Mouse (Mus musculus) layer of hippocampus, adult 2 months (tissue): Measurements from ENCODE around the gene Ptprg. TPM values are rescaled to one million over a fixed set of nuclear protein-coding genes. Genes with fewer than 3 reads are reported as not detected.

Source experiments
- DNase-seq, 2 experiments: peaks; one replicate each; pipeline ENCODE4 v3.0.0; 2022; ENCODE audit warnings: low spot score in 2 of 2
- H3K27ac ChIP-seq: fragments of 200-600 bp; 2 replicates; pipeline ENCODE4 v1.8.1; 2022
- H3K4me3 ChIP-seq: fragments of 200-600 bp; 2 replicates; pipeline ENCODE4 v1.8.1; 2022; ENCODE audit warnings: mild to moderate bottlenecking
- CTCF ChIP-seq: fragments of 200-600 bp; conservative IDR thresholded peaks from 2 replicates; pipeline ENCODE4 v1.8.1; 2022; ENCODE audit warnings: antibody characterized with exemption, mild to moderate bottlenecking, moderate library complexity
- total RNA-seq, 2 experiments: library from RNA; stranded (reverse); gene quantifications; 2 replicates each; pipeline ENCODE4 v1.2.3; 2021

Ptprg gene
- total RNA-seq, 2 experiments from 2014 or later: 106 to 112 TPM

DNA sequence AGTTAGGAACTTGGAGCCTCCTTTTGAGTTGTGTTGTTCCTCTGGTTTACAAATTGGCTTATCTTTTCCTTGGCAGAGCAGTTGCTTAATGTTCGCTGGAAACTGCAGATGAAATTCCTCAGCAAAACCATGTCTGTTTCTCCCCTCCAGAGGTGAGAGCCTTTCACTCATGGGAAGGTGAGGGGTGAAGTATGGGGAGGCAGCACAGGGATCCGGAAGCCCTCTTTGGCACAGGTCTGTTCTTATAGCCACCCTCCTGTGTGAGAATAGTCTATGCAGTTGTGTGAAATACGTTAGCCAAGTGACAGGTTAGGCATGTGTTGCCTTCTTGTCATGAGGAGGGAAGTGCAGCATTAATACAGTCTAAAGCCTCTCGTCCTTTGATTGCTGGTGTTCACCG is 330.7 kb downstream of the Ptprg start:
- H3K4me3 ChIP-seq: no peak overlapping the region
- no peak for DNase-seq
- no peak for TF ChIP-seq CTCF
- H3K27ac ChIP-seq: no peak overlapping the region

DNA sequence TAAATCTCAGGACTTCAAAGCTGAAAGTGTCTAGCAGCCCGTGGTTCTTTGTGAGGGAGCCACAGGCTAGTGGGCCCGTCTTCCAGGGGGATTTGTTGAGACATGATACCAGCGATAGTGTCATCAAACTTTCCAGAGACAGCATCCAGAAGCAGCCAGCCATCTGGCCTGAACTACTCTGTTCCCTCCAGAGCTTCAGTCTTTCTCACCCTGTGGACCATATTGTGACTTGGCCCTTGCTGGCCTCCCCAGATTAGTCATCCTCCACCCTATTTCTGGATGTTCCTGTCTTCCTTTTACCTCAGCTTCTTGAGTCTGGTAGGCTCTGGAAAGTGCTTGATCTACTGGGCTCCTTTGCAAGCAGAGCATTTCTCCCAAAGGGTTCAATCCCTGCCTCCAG is 333.1 kb downstream of the Ptprg start:
- no peak overlapping the region for H3K27ac ChIP-seq
- no peak overlapping the region for H3K4me3 ChIP-seq
- no peak for DNase-seq
- TF ChIP-seq CTCF: no peak

DNA sequence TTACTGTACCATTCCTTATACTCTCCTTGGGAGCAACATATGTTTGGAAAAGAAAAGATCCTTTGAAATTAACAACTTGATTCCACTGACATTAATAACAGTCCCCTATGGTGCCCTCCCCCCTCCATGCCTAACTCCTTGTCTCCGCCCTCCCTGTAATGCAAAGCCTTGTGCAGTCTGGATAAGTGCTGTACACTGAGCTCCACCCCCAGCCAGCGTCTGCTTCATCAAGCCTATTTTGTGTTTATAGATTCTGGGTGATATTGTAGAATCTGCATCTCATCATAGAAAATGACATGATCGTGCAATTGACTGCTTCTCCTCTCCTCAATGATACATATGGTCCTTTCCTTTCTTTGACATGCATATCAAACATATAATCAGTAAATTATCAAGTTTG is 337.6 kb downstream of the Ptprg start:
- DNase-seq: no peak
- Histone ChIP-seq H3K27ac (no peak overlapping the region), H3K4me3 (no peak overlapping the region)
- TF ChIP-seq CTCF: no peak

- Histone ChIP-seq H3K27ac (peak overlapping the region; percentile 59; the same call in 1 of the 2 replicates), H3K4me3 (no peak overlapping the region)
- no peak for TF ChIP-seq CTCF
- peak in 1 of 2 experiments; percentile 21 for DNase-seq
These were observed 339.3 kb downstream of the Ptprg start for GRCm38 (mm10) chr14:11892621-11893020.

DNA sequence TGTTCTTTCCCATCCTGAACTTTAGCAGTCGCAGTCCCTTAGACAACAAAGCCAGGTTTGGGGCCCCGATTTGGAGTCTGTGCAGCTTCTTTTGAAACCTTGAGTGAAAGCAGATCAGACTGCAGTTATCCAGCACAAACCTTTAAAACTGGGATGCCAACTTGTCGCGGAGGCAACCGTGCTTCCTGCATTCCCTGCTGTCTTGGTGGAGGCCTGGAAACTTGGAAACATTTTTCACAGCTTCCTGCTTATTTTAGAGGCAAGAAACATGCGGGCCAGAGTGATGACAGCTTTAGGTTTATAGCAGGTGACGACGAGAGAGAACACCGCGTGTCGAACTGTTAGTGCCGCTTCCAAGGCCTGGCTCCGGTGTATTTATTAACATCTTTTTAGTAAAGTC is 342.2 kb downstream of the Ptprg start:
- peak in 1 of 2 experiments; percentile 19 for DNase-seq
- TF ChIP-seq CTCF: no peak
- H3K4me3 ChIP-seq: no peak overlapping the region
- H3K27ac ChIP-seq: peak overlapping the region; percentile 37; the same call in 1 of the 2 replicates

DNA sequence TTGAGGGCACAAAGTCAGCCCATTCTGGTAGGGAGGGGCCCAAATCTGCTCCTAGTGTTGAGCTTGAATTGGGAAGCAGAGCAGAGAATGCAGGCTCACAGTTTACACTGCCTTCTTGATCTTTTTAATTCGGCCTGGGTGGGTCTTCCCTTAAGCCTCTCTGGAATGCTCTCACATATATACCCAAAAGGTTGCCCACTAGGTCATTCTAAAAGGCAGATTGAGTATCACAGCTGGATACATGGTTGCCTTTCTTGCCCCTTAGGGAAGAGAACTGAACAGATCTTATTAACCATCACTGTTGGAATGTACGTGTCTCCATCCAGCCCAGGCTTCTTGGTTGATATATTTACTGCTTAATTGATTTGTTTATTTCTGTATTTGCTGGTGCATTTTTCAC is 349.5 kb downstream of the Ptprg start:
- TF ChIP-seq CTCF: no peak
- no peak overlapping the region for H3K27ac ChIP-seq

DNA sequence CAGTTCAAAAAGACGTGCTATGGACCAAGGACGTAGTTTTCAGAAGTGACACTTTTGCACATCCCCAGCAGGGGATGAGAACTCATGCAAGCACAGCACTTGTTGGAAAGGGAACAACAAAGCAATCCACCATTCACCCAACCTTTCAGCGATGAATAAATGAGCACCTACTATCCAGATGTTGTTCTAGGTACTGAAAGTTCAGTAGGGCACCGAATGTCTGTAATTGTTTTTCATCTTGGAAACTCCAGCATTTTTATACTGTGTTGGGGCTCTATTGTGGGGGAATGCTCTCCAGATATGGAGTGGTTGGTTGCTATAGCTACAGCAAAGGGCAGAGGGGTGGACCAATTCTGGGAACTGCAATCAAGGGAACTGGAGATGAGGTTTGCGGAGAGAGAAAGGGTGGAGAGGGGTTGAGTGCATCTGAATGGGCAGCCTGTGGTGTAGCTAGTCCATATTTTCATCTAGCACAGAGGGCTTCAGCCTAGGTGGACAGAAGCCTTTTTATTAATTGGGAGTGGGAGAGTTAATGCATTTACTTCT is 352.9 kb downstream of the Ptprg start:
- DNase-seq: peak in 1 of 2 experiments; percentile 5
- Histone ChIP-seq H3K4me3 (no peak overlapping the region), H3K27ac (no peak overlapping the region)
- TF ChIP-seq CTCF: no peak

More for the DNA sequence above, 349.5 kb downstream of the Ptprg start:
- DNase-seq: no peak
- no peak overlapping the region for H3K4me3 ChIP-seq

DNA sequence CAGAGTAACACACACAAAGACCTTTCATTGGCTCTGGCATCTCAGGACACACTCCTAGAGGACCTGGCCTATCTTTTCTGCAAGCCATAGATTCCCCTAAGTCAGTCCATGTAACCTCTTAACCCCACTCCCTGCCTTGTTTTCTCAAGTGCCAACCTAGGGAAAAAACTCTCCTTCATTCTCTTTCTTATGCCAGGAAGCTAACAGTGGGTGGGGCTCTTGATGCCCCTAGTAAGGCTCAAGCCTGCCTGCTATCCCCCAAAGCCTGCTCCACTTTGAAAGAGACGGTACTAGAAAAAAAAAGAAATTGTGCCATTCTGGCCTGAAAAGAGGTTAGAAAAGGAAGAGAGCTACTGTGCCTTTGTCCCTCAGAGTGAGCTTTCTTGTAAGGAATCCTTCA is 358.9 kb downstream of the Ptprg start:
- peak in 1 of 2 experiments; percentile 6 for DNase-seq
- Histone ChIP-seq H3K27ac (no peak overlapping the region), H3K4me3 (no peak overlapping the region)
- no peak for TF ChIP-seq CTCF

- no peak for TF ChIP-seq CTCF
- no peak overlapping the region for H3K27ac ChIP-seq
- H3K4me3 ChIP-seq: no peak overlapping the region
- no peak for DNase-seq
These were observed 363.9 kb downstream of the Ptprg start for GRCm38 (mm10) chr14:11917225-11917624.

DNA sequence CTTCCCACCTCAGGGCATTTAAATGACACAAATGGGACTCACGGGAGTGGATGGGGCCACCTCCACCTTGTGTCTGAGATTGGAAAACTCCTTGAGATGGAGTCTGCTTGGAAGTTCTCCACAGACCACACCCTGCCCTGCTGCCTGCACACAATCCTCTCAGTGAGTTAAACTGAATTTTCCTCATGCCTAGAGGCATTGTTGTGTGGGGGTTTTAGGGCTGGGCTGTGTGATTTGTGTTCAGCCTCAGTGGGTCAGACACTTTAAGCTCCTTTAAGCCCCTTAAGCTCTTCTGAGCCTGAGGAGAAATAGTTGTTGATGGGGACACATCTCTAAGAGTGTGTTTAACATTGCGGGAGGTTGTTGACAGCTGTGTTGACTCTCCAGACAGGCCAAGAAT is 375.2 kb downstream of the Ptprg start:
- H3K27ac ChIP-seq: no peak overlapping the region
- no peak overlapping the region for H3K4me3 ChIP-seq
- TF ChIP-seq CTCF: no peak
- no peak for DNase-seq

DNA sequence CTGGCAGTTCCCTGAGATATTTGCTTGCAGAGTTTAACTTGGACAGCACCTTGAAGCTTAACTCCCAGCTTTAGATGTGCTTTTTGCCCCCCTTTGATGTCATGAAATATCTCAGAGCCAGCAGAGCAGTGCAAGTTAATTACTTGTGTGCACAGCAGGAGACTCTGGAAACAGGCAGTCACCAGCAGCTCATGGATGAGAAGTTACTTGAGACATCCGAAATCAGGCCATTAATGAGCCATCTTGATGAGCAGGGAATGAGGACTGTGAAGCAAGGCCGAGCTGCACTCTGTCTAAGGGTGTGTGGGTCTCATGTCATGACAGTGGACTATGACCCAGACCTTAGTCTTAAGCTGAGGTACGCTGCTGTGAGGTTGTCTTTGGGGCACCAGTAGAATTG is 379.2 kb downstream of the Ptprg start:
- no peak overlapping the region for H3K27ac ChIP-seq
- TF ChIP-seq CTCF: no peak
- no peak overlapping the region for H3K4me3 ChIP-seq
- DNase-seq: no peak

- TF ChIP-seq CTCF: no peak
- no peak for DNase-seq
- no peak overlapping the region for H3K4me3 ChIP-seq
- no peak overlapping the region for H3K27ac ChIP-seq
These were observed 381.2 kb downstream of the Ptprg start for GRCm38 (mm10) chr14:11934556-11934955.

DNA sequence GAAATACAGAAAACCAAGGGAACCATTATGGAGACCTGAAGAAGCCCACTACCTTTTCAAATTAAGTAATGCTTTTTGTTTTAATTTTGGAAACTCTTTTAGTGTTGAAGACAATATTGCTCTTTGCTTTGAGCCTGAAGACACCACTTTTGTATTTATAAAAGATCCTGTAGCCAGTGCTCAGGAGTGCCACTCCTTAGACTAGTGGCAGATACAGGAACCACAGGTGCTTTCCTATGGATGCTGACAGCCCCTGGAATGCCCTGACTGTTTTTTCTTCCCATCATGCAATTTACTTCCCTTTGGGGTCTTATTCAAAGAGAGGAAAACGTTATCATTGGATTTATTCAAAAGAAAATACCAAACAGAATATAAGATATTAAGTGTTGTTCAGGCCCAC is 381.9 kb downstream of the Ptprg start:
- DNase-seq: no peak
- peak; percentile 75 for TF ChIP-seq CTCF
- Histone ChIP-seq H3K27ac (0 out of 2 replicates have a peak overlapping the region, but pooled peaks have one; percentile 1), H3K4me3 (no peak overlapping the region)

- DNase-seq: no peak
- 0 out of 2 replicates have a peak overlapping the region, but pooled peaks have one; percentile 1 for H3K27ac ChIP-seq
- H3K4me3 ChIP-seq: no peak overlapping the region
- no peak for TF ChIP-seq CTCF
These were observed 382.4 kb downstream of the Ptprg start for GRCm38 (mm10) chr14:11935698-11936097.
